Mouse (Mus musculus) ovary, postnatal 14 days (tissue): Measurements from ENCODE around the gene Plxna4.

ENCODE experiments used
- DNase-seq: peaks from one replicate; pipeline ENCODE4 v3.0.0; 2022; ENCODE audit warnings: low spot score

Plxna4 gene

DNA sequence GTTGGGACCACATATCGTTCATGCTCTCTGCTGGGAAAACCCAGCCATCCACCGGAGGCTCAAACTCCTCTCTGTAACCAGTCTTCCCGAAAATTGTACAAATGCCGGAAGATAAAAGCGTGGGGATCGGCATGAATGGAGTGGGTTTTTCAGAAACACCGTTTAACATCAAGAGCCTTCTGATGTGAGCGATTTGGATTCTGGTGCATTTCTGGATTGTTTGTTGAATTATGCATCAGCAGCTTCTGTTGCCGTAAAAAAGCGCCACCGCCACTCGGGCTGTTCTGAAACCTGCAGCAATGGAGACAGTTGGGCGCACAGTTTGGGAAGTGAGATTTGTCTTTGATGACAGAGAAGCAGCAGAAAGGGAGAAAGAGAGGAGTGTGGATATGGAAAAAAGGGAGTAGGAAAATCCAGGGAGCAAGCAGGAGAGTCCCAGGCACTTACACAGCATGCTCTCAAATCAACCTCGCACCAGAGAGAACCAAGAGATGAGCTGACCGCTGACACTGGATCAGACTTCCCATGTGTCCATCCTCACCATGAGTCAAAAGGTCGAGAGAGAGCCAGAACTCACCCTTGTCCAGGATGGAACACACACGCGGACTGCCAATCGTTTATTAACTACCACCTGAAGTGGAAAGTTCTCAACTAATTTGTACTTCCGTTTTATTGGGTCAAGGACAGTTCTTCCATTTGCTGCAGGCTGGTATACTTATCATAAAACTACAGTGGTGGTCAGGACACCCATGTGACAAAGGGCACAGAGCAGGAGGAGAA is 181.5 kb downstream of the Plxna4 start:
- no peak for DNase-seq

DNA sequence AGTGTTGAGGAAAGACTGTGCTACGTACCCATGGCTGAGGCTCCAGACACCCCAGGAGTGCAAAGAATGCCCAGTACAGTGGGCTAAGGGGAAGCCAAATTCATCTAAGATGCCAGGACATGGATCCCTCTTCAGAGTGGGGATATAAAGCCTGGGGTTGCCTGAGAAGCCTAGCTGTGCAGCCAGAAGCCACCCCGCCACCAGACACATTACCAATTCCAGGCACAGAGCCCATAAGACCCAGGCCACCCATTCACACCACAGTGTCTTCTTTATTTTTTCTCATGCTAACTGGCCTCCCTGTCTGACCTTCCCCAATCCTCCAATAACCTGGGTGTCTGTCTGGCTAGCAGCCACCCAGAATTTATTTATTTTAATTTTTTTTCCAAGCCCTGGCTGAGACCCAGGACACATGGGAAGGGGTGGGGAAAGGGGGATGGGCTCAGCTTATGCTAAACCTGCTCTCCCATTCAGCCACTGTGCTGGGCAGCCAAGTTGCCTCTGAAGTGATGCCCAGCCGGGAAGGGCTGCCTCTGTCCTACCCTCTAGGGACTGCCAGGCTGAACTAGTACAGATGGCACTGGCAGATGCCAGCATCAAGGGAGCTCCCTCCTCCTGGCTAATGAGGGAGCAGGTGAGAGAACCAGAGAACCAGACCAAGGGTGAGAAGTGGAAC is 185.3 kb downstream of the Plxna4 start:
- no peak for DNase-seq

DNA sequence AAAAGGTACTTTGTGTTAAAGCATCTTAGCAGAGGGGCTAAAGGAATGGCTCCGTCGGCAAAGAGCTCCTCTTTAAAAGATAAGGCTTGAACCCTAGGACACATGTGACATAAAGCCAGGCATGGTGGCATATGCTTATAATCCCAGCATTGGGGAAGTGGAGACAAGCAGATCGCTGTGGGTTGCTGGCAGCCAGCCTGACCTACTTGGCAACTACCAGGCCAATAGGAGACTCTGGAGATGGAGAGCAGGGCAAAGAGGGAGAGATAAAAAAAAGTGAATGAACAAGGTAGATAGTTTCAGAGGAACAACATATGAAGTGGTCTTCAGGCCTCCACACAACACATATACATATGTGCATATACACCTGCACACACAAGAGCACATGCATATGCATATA is 189.7 kb downstream of the Plxna4 start:
- no peak for DNase-seq

DNA sequence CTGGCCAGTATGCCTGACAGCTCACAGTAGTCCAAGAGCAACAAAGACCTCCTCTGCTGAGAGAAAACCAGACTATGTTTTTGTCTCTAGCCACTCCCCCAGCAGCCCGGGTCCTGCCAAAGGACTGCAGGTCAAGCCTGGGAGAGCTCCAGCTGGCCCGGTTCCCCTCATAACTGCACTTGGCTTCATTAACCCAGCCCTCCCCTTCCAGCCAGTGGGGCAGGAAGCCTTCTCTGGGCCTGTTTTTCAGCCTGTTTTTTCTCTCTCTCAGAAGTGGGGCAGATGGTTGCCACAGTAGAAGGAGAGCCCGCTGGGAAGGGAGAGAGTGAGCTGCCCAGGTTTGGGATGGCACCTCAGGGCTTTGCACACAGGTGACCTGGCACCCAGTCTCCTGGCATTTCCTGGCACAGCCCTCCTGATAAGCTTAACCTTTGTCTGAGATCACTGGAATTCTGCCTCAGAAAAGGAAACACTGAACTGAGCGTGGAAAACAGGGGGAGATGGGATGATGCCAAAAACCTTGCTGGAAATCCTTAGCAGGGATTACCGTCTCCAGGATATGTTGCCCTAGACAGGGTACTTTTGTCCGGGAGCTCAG is 190.8 kb downstream of the Plxna4 start:
- peak; percentile 85 for DNase-seq

DNA sequence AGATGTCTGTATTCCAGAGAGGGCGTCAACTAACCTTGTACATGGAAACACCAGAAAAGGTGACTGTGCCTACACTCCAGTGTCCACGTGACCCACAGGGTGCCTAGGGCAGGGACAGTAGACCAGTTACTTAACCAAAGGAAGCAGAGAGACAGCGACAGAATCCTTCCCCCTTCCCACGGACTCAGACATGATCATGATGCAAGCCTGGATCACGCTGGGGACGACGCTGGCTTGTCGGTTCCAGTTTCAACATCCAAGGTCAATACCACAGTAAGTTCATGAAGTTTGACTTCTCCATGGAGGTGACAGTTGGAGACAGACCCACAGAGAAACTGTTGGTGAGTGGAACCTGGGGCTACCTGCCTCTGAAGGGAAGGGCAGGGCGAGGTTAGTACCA is 192.6 kb downstream of the Plxna4 start:
- DNase-seq = no peak

DNA sequence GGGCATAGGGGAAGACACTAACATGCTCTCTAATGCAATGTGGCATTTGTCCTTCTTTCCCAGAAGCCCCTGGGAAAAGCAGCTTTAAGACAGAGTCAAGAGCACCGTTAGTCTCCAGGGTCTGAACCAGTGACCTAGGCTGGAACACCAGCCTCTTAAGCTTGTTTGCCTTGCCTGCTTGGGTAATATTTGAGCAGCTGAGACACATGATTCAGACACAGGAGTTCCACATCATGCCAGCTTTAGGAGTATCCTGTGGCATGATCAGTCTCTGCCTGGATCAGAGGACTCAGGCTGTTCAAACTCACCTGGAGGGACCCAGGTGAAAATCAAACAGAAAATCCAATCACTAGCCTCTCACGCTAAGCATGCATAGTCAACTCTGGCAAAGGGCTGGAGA is 195.7 kb downstream of the Plxna4 start:
- DNase-seq = no peak

DNA sequence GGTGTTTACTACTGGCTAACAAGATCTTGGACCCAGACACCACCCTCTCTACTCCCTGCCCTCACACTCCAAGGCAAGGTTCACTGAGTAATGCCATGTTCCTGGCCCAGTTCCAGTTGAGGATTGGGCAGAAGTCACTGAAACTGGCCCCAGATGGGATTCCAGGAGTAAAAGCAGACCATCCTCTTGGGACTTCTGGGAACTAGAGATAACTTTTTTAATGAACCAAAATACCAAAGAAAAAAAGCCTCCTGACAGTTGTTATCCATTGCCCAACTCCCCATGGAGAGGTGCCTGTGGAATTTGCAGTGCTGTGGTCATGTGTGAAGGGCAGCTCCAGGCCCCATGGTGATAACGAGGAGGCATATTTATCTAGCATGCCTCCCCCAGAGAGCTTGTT is 199.7 kb downstream of the Plxna4 start:
- DNase-seq = peak; percentile 22

DNA sequence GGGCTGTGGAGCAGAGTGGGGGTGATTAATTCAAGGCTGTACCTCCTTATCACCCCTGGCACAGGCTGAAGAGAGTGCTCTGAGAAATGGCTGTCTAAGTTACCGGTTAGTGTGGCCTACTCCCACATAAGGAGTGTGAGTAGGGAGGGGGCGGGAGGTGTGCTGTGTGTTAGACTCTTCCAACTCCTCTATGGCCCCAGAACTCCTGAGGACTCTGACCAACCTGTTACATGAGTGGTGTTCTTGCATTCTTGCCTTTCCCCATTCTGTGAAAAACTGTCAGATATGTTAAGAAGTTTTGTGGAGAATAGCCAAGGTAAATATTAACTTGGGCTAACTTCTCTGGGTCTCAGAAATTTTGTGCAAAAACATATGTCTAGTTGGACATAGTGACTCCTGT is 201.1 kb downstream of the Plxna4 start:
- DNase-seq = no peak

DNA sequence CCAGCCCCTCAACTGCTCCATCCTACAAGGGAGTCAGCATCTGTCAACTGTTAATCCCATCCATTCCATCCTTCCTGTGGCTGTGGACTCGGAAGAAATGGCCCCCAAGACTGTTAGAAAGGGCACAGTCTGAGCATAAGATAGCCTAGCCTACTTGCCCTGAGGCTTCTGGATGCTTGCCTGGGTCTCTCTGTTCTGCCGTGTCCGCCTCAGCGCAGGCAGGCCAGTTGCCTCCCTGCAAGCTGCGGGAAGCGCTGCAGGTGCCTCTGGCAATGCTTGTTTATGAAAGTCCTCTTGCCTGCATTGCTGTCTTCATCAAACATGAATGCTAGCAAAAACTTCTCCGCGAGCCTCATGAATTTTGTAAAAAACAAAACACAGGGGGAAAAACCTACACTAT is 203.1 kb downstream of the Plxna4 start:
- DNase-seq = no peak

DNA sequence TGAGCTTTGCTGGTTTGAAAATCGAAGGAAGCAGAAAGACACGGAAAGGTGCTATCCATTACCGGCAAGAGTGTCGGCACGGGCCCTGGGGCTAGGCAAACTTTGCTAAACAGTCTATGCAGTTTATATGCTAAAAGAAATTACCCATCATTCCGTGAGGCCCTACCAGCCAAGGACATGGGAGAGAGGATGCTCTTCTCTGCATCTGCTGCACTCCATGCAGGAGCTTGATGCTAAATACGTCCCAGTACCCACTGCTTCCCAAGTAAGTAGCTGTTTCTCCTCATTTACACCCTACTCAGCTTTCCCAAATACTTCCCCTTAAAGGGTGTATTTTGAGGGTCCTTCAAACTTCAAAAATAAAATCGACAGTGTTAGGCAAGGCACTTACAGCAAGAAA is 203.6 kb downstream of the Plxna4 start:
- no peak for DNase-seq

DNA sequence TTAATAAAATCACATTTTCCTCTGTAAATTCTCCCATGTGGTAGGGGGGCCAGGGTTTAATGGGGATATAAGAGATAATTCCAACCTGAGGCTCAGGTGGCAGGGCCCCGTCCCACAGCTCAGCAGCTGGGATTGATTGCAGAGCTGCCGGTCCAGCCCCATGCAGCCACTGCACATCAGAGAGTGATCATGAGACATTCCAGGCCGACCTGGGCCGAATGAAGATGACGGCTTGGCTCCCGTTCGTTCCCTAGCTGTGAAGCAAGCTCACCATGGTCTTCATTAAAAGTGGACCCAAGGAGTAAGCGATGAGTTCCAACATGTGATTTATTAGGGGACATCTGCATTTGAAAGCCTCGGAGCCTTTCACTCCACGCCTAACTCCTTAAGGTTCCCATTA is 206.5 kb downstream of the Plxna4 start:
- no peak for DNase-seq

DNA sequence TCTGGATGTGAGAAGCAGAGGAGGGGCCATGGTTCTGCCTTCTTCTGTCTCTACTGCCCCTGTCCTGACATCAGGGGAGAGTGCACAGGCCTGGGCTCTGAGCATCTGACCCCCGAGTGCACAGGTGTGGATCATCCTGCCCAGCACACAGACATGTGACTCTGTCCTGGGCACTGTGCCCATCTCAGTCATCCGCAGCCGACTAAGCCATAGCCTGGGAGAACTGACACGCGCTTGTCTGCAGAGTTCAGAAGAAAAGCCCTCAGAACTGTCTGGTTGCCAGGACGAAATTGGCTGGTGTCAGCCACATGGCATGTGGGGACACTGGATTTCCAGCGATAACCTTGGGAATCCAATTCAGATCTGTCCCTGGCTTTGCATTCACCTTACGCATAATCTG is 210.8 kb downstream of the Plxna4 start:
- DNase-seq = no peak

DNA sequence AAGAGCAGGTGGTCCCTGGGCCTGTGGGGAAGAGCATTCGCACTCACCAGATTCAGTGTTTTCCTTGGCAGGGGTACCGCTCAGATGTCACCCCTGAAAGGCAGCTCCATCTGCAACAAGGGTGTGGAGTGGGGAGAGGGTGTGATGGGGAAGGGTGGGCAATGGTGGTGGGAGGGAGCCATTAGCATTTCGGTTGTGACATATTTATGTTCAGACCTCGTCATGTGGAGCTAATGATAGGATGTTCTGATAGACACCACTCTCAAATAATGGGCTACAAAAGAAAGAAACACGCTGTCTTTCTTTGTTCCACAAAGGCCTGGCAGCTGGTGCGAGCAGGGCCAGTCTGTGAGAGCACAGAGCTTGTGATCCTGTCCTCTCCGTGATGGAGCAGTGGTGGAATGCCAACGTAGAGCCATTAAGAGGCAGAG is 214.0 kb downstream of the Plxna4 start:
- no peak for DNase-seq

DNA sequence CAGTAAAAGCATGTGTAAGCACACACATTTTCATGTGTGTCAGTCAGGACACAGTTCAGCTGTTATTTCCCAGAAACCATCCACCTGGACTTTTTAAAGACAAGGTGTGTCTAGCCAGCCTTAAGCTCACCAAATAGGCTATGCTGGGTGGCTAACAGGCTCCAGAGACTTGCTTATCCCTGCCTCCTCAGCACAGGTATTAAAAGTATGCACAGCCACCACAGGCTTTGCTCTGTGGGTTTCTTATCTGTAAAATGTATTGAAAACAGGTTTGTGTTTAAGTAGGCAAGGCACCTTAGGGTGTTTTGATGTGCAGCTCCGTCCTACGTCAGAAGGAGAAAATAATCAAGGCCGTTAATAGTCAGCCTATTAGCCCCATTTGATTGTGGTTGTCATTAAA is 218.9 kb downstream of the Plxna4 start:
- DNase-seq = no peak

DNA sequence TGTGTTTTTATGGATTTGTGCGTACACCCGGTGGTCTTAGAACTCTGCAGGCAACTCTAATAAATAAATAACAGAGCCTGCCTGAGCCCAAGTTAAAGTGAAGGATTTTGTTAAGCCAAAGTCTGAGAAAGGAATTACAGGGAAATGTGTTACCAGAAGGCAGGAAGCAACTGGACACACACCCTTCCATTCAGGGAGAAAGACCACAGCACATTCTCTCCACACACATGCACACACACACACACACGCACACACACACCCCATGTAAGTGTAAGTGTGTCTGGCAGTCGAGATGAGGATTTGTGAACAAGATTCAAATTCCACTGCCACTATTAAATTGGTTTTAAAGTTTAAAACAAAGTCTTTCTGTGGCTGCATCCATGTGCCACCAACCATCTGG is 219.6 kb downstream of the Plxna4 start:
- DNase-seq = no peak

DNA sequence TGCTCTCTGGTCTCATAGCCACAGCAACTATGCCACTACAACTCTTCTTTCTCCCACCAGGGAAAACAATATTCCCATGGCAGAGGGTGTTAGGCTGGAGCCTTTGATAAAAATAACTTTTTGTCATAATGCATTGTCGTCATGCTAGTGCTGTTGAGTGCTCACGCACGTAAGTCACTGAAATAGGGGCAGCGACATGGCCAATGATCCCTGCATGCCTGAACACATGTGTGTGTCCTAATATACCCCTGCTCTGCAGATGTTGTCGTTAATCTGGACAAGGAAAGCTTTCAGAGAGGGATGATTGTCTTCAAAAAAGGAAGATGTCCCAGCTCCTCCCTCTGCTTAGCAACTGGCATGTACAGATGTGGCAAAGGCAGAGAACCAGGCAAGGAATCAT is 223.1 kb downstream of the Plxna4 start:
- no peak for DNase-seq

DNA sequence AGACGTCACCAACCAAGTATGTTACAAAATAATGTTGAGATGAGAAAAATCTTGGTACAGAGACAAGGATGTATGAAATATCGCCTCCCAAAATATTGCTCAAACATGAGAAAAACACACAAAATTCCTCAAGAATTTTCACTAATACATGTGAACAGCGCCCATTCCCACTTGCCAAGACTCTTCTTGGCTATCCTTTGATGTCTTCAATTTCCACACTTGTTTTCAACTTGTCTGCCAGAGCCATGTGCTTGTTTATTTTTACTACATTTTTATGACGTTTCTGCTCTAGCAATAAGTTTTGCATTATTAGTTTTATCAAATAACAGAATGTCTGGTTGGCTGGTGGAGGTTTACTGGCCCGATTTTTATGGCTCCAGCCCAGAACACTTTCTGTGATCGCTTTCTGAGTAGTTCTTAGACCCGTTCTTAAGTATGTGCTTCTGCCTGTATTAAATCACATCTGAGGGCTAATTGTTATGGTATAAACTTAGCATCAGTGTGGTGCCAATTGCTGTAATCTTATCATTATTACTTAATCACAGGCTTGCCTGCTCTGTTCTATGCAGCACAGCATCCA is 224.4 kb downstream of the Plxna4 start:
- DNase-seq = no peak

DNA sequence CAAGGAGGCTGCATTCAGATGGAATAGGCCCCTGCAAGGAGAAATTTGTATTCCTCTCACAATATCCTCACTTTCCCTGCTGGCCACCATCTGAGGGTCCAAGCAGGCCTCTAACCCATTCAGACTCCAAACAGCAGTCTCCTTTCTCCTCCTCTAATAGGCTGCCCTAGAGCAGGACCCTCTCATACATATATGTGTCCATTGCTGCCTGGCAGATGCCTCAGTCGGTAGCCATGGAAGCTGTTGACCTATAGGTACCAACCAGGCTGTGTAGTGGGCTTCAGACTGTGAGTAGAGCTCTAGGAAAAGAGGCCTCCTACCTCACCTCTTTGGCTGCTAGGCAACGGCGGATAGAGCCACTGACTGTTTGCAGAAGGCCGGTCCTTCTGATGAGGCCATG is 225.6 kb downstream of the Plxna4 start:
- no peak for DNase-seq

DNA sequence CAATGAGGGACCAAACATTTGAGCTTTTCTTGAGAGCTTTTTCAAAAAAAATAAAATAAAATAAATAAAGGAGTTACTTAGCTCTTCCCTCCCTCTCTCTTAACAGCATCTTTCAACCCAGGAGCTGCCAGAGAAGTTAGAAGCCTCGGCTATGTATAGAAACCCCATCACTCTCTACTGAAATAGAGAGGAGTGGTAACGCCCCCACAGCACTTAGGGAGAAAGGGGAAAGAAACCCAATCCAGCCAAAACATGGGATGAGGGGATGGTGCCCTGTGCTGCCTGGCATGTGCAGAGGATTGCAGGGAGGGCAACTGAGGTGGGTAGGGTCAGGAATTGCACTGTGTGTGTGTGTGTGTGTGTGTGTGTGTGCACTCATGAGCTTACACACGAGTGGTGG is 228.3 kb downstream of the Plxna4 start:
- no peak for DNase-seq

DNA sequence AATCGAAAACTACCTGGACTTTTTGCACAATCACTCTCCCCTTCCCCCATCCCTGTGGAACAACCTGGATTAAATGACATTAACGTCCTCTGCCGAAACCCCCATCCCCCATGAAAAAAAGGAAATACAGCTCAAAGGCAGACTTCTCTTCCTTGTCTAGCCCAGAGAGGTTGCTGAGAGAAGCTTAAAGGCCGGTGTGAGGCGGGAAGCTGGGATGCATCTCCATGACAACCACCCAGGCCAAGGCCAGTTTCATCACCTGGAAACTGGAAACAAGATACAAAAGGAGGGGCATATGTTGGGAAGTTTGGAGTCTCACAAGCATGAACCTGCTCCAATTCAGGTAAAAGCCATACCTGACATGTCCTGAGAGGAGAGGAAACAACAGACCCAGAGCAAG is 230.5 kb downstream of the Plxna4 start:
- no peak for DNase-seq

DNA sequence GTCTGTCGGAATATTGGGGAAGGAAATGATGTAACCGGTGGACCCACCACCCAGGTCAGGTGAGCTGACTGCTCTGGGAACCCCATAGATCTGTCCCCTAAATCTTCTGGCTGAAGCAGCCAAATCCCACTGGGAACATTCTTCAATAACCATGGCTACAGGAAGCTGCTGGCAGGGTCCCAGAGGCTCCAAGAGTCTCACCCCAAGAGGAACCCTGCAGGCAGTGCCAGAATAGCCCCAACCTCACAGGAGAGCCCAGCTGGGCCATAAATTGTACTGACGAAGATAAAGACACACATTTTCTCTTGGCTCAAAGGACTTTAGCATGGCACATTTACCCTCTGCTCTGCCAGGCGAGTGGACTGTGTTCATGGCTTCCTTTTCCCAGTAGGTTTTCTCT is 232.4 kb downstream of the Plxna4 start:
- DNase-seq = no peak

DNA sequence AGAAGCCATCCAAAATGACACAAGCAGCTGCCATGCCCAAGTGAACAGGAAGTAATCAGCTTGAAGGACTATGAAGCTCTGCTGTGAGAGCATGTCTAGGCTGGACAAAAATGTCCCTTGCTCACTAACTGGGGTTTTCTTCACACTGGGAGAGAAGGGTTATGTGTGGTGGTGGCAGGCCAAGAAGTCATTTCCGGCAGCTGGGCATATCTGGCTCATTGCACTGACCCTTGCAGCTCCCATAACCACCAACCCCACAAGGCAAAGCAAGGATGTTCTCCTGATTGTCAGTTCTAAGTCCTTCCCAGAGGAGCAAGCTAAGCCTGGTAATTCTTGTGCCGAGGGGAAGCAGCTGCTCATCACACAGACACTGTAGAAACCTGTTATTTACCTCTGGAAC is 239.0 kb downstream of the Plxna4 start:
- no peak for DNase-seq

DNA sequence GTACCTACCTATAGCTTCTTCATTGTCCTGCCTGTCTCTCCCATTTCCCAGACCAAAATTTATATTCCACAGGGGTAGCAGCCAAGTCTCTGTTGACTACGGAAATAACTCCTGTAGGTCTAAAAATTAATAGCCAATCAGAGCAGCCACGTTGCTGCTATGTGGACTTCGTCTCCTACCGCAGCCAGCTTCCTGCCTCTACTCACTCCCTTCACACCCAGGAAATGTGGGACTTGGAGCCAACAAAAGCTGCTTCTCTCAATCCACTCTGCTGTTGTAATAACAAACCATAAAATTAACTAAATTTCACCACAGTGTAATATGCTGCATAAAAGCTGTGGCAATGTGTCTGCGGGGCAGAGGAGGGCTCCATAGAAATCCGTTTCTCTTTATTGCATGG is 239.9 kb downstream of the Plxna4 start:
- no peak for DNase-seq
